Mouse (Mus musculus): Measurements from ENCODE around the gene Zbtb48. TPM values are rescaled to one million over a fixed set of nuclear protein-coding genes. Genes with fewer than 3 reads are reported as not detected.

The Zbtb48 gene
- polyA plus RNA-seq, 1 experiment from 2014 or later, result 20.7 TPM

- ATAC-seq (replicated peaks; ENCODE audit: low FRiP score) (no peak), DNase-seq (ENCODE audit: low spot score) (no peak)
- no peaks in the 10 kb centered on the region for H3K9me3 ChIP-seq (ENCODE audit: control insufficient read depth, low read length)
- WGBS, result 75% methylated on average over 4 of the region's 4 CpGs
- H3K27ac ChIP-seq (ENCODE audit: low read depth, low read length), result no peak overlapping the region
- no peak overlapping the region for H3K4me2 ChIP-seq (ENCODE audit: low read depth, low read length, severe bottlenecking)
- no peak overlapping the region for H3K9ac ChIP-seq (ENCODE audit: low read length)
- H3K27me3 ChIP-seq (ENCODE audit: control insufficient read depth, insufficient read depth, low read length), result no peaks in the 10 kb centered on the region
- H3K36me3 ChIP-seq (ENCODE audit: control insufficient read depth, insufficient read depth, low read length), result no peaks in the 10 kb centered on the region
- H3K4me3 ChIP-seq (ENCODE audit: low read depth, low read length), result no peak overlapping the region
- H3K4me1 ChIP-seq (replicated peaks; ENCODE audit: control insufficient read depth, insufficient read depth, low read length), result no peaks in the 10 kb centered on the region
Observed at GRCm38 (mm10) chr4:152001335-152001734, 26.1 kb downstream of the Zbtb48 start.

DNA sequence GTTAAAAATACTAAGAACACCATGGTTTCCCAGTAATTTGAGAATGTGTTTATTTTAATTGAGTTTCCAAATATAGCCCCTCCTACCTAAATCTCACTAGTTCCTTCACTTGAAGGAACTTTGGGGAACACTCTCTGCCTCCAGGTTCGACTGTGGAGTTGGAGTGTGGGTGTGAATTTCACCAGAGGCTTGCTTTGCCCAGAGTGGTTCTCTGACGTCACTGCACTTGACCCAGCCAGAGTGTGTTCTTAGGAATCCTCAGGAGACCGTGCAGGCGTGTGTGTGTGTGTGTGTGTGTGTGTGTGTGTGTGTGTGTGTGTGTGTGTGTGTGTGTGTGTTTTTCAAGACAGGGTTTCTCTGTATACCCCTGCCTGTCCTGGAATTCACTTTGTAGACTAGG is 26.6 kb downstream of the Zbtb48 start:
- Histone ChIP-seq H3K4me1 (replicated peaks; ENCODE audit: control insufficient read depth, insufficient read depth, low read length) (no peaks in the 10 kb centered on the region), H3K27ac (ENCODE audit: low read depth, low read length) (no peak overlapping the region), H3K27me3 (ENCODE audit: control insufficient read depth, insufficient read depth, low read length) (no peaks in the 10 kb centered on the region), H3K36me3 (ENCODE audit: control insufficient read depth, insufficient read depth, low read length) (no peaks in the 10 kb centered on the region), H3K4me3 (ENCODE audit: low read depth, low read length) (no peak overlapping the region), H3K9me3 (ENCODE audit: control insufficient read depth, low read length) (no peaks in the 10 kb centered on the region), H3K9ac (ENCODE audit: low read length) (no peak overlapping the region), H3K4me2 (ENCODE audit: low read depth, low read length, severe bottlenecking) (no peak overlapping the region)
- DNase-seq (ENCODE audit: low spot score) (no peak), ATAC-seq (replicated peaks; ENCODE audit: low FRiP score) (no peak)
- 64% methylated on average over 4 of the region's 4 CpGs for WGBS

DNA sequence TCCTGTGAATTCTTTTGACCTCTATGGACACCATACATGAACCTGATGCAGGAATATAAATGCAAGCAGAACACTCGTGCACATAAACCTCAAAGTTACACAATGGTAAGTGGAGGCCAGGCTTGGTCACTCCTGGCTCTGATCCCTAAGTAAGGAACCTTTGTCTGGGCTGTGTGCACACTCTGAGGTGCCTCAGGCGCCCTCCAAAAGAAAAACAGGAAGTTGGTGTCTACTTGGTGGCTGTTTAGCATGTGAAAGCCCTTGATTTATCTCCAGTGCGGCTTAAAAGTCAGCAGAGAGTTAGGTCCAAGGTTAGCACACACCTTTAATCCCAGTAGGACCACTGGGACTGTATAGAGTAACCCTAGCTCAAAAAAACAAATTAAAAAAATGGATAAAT is 28.0 kb downstream of the Zbtb48 start:
- no peak overlapping the region for H3K4me3 ChIP-seq (ENCODE audit: low read depth, low read length)
- no peak for ATAC-seq (replicated peaks; ENCODE audit: low FRiP score)
- no peaks in the 10 kb centered on the region for H3K36me3 ChIP-seq (ENCODE audit: control insufficient read depth, insufficient read depth, low read length)
- H3K27me3 ChIP-seq (ENCODE audit: control insufficient read depth, insufficient read depth, low read length), result no peaks in the 10 kb centered on the region
- H3K9ac ChIP-seq (ENCODE audit: low read length), result no peak overlapping the region
- DNase-seq (ENCODE audit: low spot score), result no peak
- H3K27ac ChIP-seq (ENCODE audit: low read depth, low read length), result no peak overlapping the region
- no peaks in the 10 kb centered on the region for H3K9me3 ChIP-seq (ENCODE audit: control insufficient read depth, low read length)
- no peaks in the 10 kb centered on the region for H3K4me1 ChIP-seq (replicated peaks; ENCODE audit: control insufficient read depth, insufficient read depth, low read length)
- H3K4me2 ChIP-seq (ENCODE audit: low read depth, low read length, severe bottlenecking), result no peak overlapping the region
- 67% methylated on average over 3 of the region's 3 CpGs for WGBS

- Histone ChIP-seq H3K4me1 (replicated peaks; ENCODE audit: control insufficient read depth, insufficient read depth, low read length) (peaks cover 6% of the 10 kb centered on the region; the same call in 1 of the 2 replicates), H3K27ac (ENCODE audit: low read depth, low read length) (no peak overlapping the region), H3K27me3 (ENCODE audit: control insufficient read depth, insufficient read depth, low read length) (no peaks in the 10 kb centered on the region), H3K4me2 (ENCODE audit: low read depth, low read length, severe bottlenecking) (peak overlapping the region; percentile 65; the same call in 1 of the 2 replicates), H3K4me3 (ENCODE audit: low read depth, low read length) (peak overlapping the region; percentile 99; the same call in 1 of the 2 replicates), H3K9me3 (ENCODE audit: control insufficient read depth, low read length) (no peaks in the 10 kb centered on the region), H3K9ac (ENCODE audit: low read length) (no peak overlapping the region; the same call in 1 of the 2 replicates), H3K36me3 (ENCODE audit: control insufficient read depth, insufficient read depth, low read length) (no peaks in the 10 kb centered on the region)
- DNase-seq (ENCODE audit: low spot score), result no peak
- no peak for ATAC-seq (replicated peaks; ENCODE audit: low FRiP score)
- 84% methylated on average over 3 of the region's 3 CpGs for WGBS
Observed at GRCm38 (mm10) chr4:151997701-151998100, 29.8 kb downstream of the Zbtb48 start.

DNA sequence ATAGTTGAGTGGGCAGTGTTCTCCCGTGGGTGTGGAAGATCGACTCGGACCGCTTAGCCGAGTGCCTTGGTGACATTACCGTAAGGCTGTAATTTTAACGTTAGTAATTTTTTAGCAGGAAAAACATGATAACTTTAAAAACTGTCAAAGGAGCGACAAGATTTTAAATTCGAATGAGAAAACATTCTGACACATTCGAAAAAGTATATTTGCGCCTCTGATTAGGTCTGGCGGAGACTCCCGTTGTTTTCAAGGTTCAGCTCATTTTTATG is 30.6 kb downstream of the Zbtb48 start:
- ATAC-seq (replicated peaks; ENCODE audit: low FRiP score) (no peak), DNase-seq (ENCODE audit: low spot score) (no peak)
- Histone ChIP-seq H3K4me3 (ENCODE audit: low read depth, low read length) (peak overlapping the region; percentile 99), H3K27ac (ENCODE audit: low read depth, low read length) (peak overlapping the region; percentile 70; the same call in 1 of the 2 replicates), H3K36me3 (ENCODE audit: control insufficient read depth, insufficient read depth, low read length) (no peaks in the 10 kb centered on the region; the same call in 1 of the 2 replicates), H3K4me2 (ENCODE audit: low read depth, low read length, severe bottlenecking) (peak overlapping the region; percentile 65), H3K9ac (ENCODE audit: low read length) (peak overlapping the region; percentile 62), H3K4me1 (replicated peaks; ENCODE audit: control insufficient read depth, insufficient read depth, low read length) (peaks cover 6% of the 10 kb centered on the region; the same call in 1 of the 2 replicates), H3K9me3 (ENCODE audit: control insufficient read depth, low read length) (no peaks in the 10 kb centered on the region), H3K27me3 (ENCODE audit: control insufficient read depth, insufficient read depth, low read length) (no peaks in the 10 kb centered on the region)
- 4% methylated on average over 13 of the region's 13 CpGs for WGBS

GRCm38 (mm10) chr4:151996173-151996950 is 31.1 kb downstream of the Zbtb48 start, which contains the start of gene Phf13:
Gene Phf13, minus strand, starts transcription at chr4:151996258.
- Histone ChIP-seq H3K9me3 (ENCODE audit: control insufficient read depth, low read length) (no peaks in the 10 kb centered on the region), H3K4me1 (replicated peaks; ENCODE audit: control insufficient read depth, insufficient read depth, low read length) (peaks cover 6% of the 10 kb centered on the region; the same call in 1 of the 2 replicates), H3K4me2 (ENCODE audit: low read depth, low read length, severe bottlenecking) (peak within 1 kb of the TSS; percentile 83), H3K27ac (ENCODE audit: low read depth, low read length) (peak within 1 kb of the TSS; percentile 70), H3K4me3 (ENCODE audit: low read depth, low read length) (peak within 1 kb of the TSS; percentile 99), H3K9ac (ENCODE audit: low read length) (peak within 1 kb of the TSS; percentile 93), H3K27me3 (ENCODE audit: control insufficient read depth, insufficient read depth, low read length) (no peaks in the 10 kb centered on the region), H3K36me3 (ENCODE audit: control insufficient read depth, insufficient read depth, low read length) (peaks cover 2% of the 10 kb centered on the region; the same call in 1 of the 2 replicates)
- ATAC-seq (replicated peaks; ENCODE audit: low FRiP score) (peak; percentile 97), DNase-seq (ENCODE audit: low spot score) (peak; percentile 100)
- under 1% methylated on average over 93 of the region's 94 CpGs for WGBS

DNA sequence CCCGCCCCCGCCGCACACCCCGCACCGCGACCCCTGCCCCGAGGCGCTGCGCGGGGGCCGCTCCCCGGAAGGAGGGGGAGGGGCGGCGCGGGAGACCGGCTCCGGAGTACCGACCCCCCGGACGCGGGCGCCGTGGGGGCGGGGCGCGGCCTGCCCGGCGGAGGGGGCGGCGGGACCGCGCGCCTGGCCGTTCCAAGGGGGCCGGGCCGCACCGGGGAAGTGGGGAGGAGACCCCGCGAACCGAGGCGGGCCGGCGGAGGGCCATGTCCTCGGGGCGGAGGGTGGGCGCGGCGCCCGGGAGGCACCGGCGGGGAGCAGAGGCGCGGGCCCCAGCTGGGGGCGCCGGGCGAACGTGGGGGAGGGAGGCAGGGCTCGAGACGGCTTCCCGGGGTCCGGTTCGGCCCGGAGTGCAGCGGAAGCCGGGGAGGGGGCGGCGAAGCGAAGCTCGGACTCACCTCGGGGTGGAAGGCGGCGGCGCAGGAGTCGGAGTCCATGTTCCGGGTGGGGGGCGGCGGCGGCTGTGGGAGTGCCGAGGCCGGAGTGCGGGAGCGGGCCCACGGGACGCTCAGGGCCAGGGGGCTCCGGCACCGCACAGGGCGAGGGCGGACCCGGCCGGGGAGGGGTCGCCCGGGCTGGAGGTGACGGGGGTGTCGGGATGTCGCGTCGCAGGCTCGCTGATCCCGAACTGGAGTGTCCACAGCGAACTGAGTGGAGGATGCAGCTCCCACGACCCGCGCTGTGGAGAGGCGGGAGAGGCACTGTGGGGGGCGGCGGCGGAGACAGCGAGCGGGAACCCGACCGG is 31.9 kb downstream of the Zbtb48 start:
- WGBS, result under 1% methylated on average over 93 of the region's 111 CpGs
- Histone ChIP-seq H3K9me3 (ENCODE audit: control insufficient read depth, low read length) (no peaks in the 10 kb centered on the region), H3K4me2 (ENCODE audit: low read depth, low read length, severe bottlenecking) (peak overlapping the region; percentile 83), H3K4me1 (replicated peaks; ENCODE audit: control insufficient read depth, insufficient read depth, low read length) (peaks cover 6% of the 10 kb centered on the region; the same call in 1 of the 2 replicates), H3K9ac (ENCODE audit: low read length) (peak overlapping the region; percentile 93), H3K27ac (ENCODE audit: low read depth, low read length) (peak overlapping the region; percentile 62), H3K27me3 (ENCODE audit: control insufficient read depth, insufficient read depth, low read length) (no peaks in the 10 kb centered on the region), H3K36me3 (ENCODE audit: control insufficient read depth, insufficient read depth, low read length) (peaks cover 8% of the 10 kb centered on the region), H3K4me3 (ENCODE audit: low read depth, low read length) (peak overlapping the region; percentile 99)
- peak; percentile 4 for ATAC-seq (replicated peaks; ENCODE audit: low FRiP score)
- DNase-seq (ENCODE audit: low spot score), result peak; percentile 83

GRCm38 (mm10) chr4:151994228-151995171 is 33.0 kb downstream of the Zbtb48 start:
- ATAC-seq (replicated peaks; ENCODE audit: low FRiP score) (no peak), DNase-seq (ENCODE audit: low spot score) (peak; percentile 73)
- H3K4me3 ChIP-seq (ENCODE audit: low read depth, low read length), result peak overlapping the region; percentile 99
- under 1% methylated on average over 61 of the region's 61 CpGs for WGBS
- peaks cover 6% of the 10 kb centered on the region; the same call in 1 of the 2 replicates for H3K4me1 ChIP-seq (replicated peaks; ENCODE audit: control insufficient read depth, insufficient read depth, low read length)
- H3K9me3 ChIP-seq (ENCODE audit: control insufficient read depth, low read length), result no peaks in the 10 kb centered on the region
- H3K9ac ChIP-seq (ENCODE audit: low read length), result peak overlapping the region; percentile 93
- H3K27ac ChIP-seq (ENCODE audit: low read depth, low read length), result no peak overlapping the region; the same call in 1 of the 2 replicates
- H3K4me2 ChIP-seq (ENCODE audit: low read depth, low read length, severe bottlenecking), result peak overlapping the region; percentile 83
- peaks cover 8% of the 10 kb centered on the region for H3K36me3 ChIP-seq (ENCODE audit: control insufficient read depth, insufficient read depth, low read length)
- no peaks in the 10 kb centered on the region for H3K27me3 ChIP-seq (ENCODE audit: control insufficient read depth, insufficient read depth, low read length)
